ENCODE assay signal across 9 mouse cellular contexts in genomic region chr8:10805405-10806151, GRCm38 (mm10).
DNase-seq lines count a peak whose midpoint lies in the region; ATAC-seq and TF ChIP-seq lines count a peak whose summit lies in the region.
"Had no signal": no experiment of that assay in that cellular context is flagged by ENCODE, and none has a peak within 500 bp of the region (broad histone marks: within the 10 kb centered on the region; RNA-seq: fewer than 3 reads in every experiment).

No protein-coding gene starts in this region.

- H3K36me3 ChIP-seq in heart, embryonic 11.5 days (ENCODE audit: control insufficient read depth, insufficient read depth, low read length): no peaks in the 10 kb centered on the region
- H3K36me3 ChIP-seq in forebrain, embryonic 11.5 days (ENCODE audit: control insufficient read depth, insufficient read depth, low read length): no peaks in the 10 kb centered on the region
- no peaks in the 10 kb centered on the region for H3K36me3 ChIP-seq in kidney, embryonic 14.5 days (ENCODE audit: control insufficient read depth, insufficient read depth, low read length)
- H3K36me3 ChIP-seq in midbrain, postnatal 0 days (ENCODE audit: insufficient read depth, low read length): no peaks in the 10 kb centered on the region

- peak overlapping the region; percentile 49 for H3K4me2 ChIP-seq in heart, embryonic 11.5 days
- H3K4me2 ChIP-seq in forebrain, embryonic 11.5 days (ENCODE audit: low read depth, low read length, severe bottlenecking): no peak overlapping the region; the same call in 1 of the 2 replicates
- peak overlapping the region; percentile 15; the same call in 1 of the 2 replicates for H3K4me2 ChIP-seq in kidney, embryonic 14.5 days (replicated peaks; ENCODE audit: low read depth, low read length)
- H3K4me2 ChIP-seq in midbrain, postnatal 0 days (ENCODE audit: low read depth, low read length, poor library complexity, severe bottlenecking): peak overlapping the region; percentile 21; the same call in 1 of the 2 replicates

- DNase-seq in heart, adult 18-20 months: no peak
- DNase-seq in forebrain, embryonic 11.5 days (ENCODE audit: low spot score): peak; percentile 64
- DNase-seq in midbrain, postnatal 0 days (ENCODE audit: low spot score): peak; percentile 36
- DNase-seq in right cerebral cortex, postnatal 10 days (ENCODE audit: low spot score in 2 of 2): no peak
- no peak for DNase-seq in testis, postnatal 14 days (ENCODE audit: low spot score)
- DNase-seq in layer of hippocampus, adult 9-10 months (ENCODE audit: low spot score): no peak
- DNase-seq: lung, postnatal 4 days had no signal

- no peak for ATAC-seq in heart, embryonic 11.5 days (replicated peaks; ENCODE audit: insufficient number of reproducible peaks, low FRiP score, low TSS enrichment)
- peak; percentile 67 for ATAC-seq in forebrain, embryonic 11.5 days (replicated peaks; ENCODE audit: low FRiP score)
- ATAC-seq in kidney, embryonic 14.5 days (ENCODE audit: low FRiP score, low TSS enrichment): no peak
- no peak for ATAC-seq in midbrain, postnatal 0 days (ENCODE audit: low FRiP score)

- H3K9me3 ChIP-seq in heart, embryonic 11.5 days (replicated peaks; ENCODE audit: control insufficient read depth, low read length): no peaks in the 10 kb centered on the region
- H3K9me3 ChIP-seq in forebrain, embryonic 11.5 days (ENCODE audit: control insufficient read depth, low read length): no peaks in the 10 kb centered on the region
- no peaks in the 10 kb centered on the region for H3K9me3 ChIP-seq in kidney, embryonic 14.5 days (ENCODE audit: control insufficient read depth, low read length)
- no peaks in the 10 kb centered on the region for H3K9me3 ChIP-seq in midbrain, postnatal 0 days (ENCODE audit: low read length)

- WGBS in heart, embryonic 11.5 days (ENCODE audit: insufficient replicate concordance): 10% methylated on average over 24 of the region's 25 CpGs
- WGBS in forebrain, embryonic 11.5 days: 2% methylated on average over 20 of the region's 25 CpGs
- whole genome bisulfite sequencing in kidney, embryonic 14.5 days: 9% methylated on average over 22 of the region's 25 CpGs
- WGBS in midbrain, postnatal 0 days: 6% methylated on average over 20 of the region's 25 CpGs

- no peak for TF ChIP-seq CTCF in midbrain, postnatal 0 days (IDR thresholded peaks at IDR 0.05)

- peaks cover 17% of the 10 kb centered on the region for H3K4me1 ChIP-seq in heart, embryonic 11.5 days (ENCODE audit: control insufficient read depth, insufficient read depth, low read length)
- H3K4me1 ChIP-seq in forebrain, embryonic 11.5 days (replicated peaks; ENCODE audit: control insufficient read depth, insufficient read depth, low read length): peaks cover 15% of the 10 kb centered on the region
- H3K4me1 ChIP-seq in kidney, embryonic 14.5 days (ENCODE audit: control insufficient read depth, insufficient read depth, low read length): no peaks in the 10 kb centered on the region
- H3K4me1 ChIP-seq in midbrain, postnatal 0 days (ENCODE audit: insufficient read depth, low read length): no peaks in the 10 kb centered on the region; the same call in 1 of the 2 replicates

- no peaks in the 10 kb centered on the region for H3K27me3 ChIP-seq in heart, embryonic 11.5 days (ENCODE audit: control insufficient read depth, insufficient read depth, low read length)
- no peaks in the 10 kb centered on the region for H3K27me3 ChIP-seq in forebrain, embryonic 11.5 days (ENCODE audit: control insufficient read depth, insufficient read depth, low read length)
- H3K27me3 ChIP-seq in kidney, embryonic 14.5 days (ENCODE audit: control insufficient read depth, insufficient read depth, low read length): no peaks in the 10 kb centered on the region
- no peaks in the 10 kb centered on the region for H3K27me3 ChIP-seq in midbrain, postnatal 0 days (ENCODE audit: insufficient read depth, low read length)

- H3K27ac ChIP-seq in heart, embryonic 11.5 days (ENCODE audit: low read depth, low read length): no peak overlapping the region
- H3K27ac ChIP-seq in forebrain, embryonic 11.5 days (ENCODE audit: low read depth, low read length): peak overlapping the region; percentile 54; the same call in 1 of the 2 replicates
- H3K27ac ChIP-seq in kidney, embryonic 14.5 days (ENCODE audit: low read depth, low read length): no peak overlapping the region
- H3K27ac ChIP-seq in midbrain, postnatal 0 days (ENCODE audit: low read depth, low read length): no peak overlapping the region

- H3K9ac ChIP-seq in heart, embryonic 11.5 days (ENCODE audit: low read depth, low read length): peak overlapping the region; percentile 29; the same call in 1 of the 2 replicates
- H3K9ac ChIP-seq in forebrain, embryonic 11.5 days (ENCODE audit: low read length): peak overlapping the region; percentile 30; the same call in 1 of the 2 replicates
- H3K9ac ChIP-seq in kidney, embryonic 14.5 days (ENCODE audit: low read depth, low read length): 0 out of 2 replicates have a peak overlapping the region, but pooled peaks have one; percentile 18
- no peak overlapping the region for H3K9ac ChIP-seq in midbrain, postnatal 0 days (replicated peaks; ENCODE audit: low read length, poor library complexity, severe bottlenecking)

- peak overlapping the region; percentile 3; the same call in 1 of the 2 replicates for H3K4me3 ChIP-seq in heart, embryonic 11.5 days (ENCODE audit: low read depth, low read length)
- H3K4me3 ChIP-seq in forebrain, embryonic 11.5 days (ENCODE audit: low read depth, low read length): no peak overlapping the region
- H3K4me3 ChIP-seq in kidney, embryonic 14.5 days (ENCODE audit: low read length): no peak overlapping the region; the same call in 1 of the 2 replicates
- H3K4me3 ChIP-seq in midbrain, postnatal 0 days (ENCODE audit: low read depth, low read length): no peak overlapping the region

Comparison
In these comparisons a context has a peak if more than half of its experiments do, and no peak if none do; other contexts are left out.
1. DNase-seq: peak in forebrain, embryonic 11.5 days (single experiment) and midbrain, postnatal 0 days (single experiment); none in heart, adult 18-20 months (0 of 2), right cerebral cortex, postnatal 10 days (0 of 2), testis, postnatal 14 days (single experiment) and layer of hippocampus, adult 9-10 months (single experiment).